Mouse (Mus musculus): ENCODE data around the gene Slc24a3. TPM values are rescaled to one million over a fixed set of nuclear protein-coding genes. Genes with fewer than 3 reads are reported as not detected.

Gene Slc24a3
- total RNA-seq (2015) (0.58 and 1.4 TPM in 2 replicates), total RNA-seq (2017) (0.70 and 1.1 TPM in 2 replicates)

DNA sequence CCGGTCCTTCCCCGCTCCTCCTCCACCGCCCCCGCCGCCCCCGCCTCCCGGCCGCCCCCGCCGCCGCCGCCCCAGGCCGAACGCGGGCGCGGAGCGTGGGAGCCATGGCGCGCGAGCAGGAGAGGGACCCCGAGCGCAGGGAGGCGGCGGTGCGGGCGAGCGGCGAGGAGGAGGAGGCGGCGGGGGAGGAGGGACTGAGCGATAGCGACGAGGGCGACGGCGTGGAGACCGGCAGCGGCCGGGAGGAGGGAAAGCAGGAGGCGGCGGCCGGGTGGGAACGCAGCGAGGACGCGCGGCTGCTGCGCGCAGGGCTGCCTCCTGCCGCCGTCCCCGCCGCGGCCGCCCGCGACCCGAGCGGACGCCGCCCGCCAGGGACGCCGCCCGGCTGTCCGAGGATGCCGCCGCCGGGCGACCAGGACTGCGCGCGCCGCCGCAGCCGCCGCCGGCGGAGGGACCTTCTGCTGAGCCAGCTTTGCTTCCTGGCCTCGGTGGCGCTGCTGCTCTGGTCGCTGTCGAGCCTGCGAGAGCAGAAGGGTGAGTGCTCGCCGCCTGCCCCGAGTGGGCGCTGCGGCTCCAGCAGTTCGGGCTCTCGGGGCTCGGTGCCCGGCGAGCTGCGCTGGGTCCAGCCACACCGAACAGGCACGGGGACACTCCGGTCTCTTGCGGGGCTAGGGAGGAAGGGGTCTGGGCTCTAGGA is at the start of gene Slc24a3:
Slc24a3 (plus strand) TSS at position 91 of the 697 bp plus-strand sequence.
- peak; percentile 88 for ATAC-seq (ENCODE audit: poor library complexity, severe bottlenecking)

DNA sequence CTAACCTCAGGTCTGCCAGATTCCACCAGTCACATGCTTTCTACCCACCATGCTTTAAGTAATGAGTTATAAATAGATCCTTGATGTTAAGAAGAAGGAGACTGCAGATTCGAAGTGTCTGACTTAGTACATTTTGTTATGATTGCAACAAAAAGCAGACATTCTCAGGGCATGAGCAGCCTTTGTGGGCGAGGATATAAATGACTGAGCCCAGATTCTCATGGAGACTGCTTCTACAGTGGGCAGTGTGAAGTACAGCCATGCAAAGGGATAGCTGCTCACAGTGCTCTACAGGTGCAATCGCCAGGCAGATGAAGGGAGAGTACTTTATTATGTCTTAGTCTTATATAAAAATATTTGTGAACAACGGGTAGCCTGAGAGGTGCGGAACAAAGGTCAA is 49.8 kb upstream of the Slc24a3 start:
- ATAC-seq (ENCODE audit: poor library complexity, severe bottlenecking): no peak

DNA sequence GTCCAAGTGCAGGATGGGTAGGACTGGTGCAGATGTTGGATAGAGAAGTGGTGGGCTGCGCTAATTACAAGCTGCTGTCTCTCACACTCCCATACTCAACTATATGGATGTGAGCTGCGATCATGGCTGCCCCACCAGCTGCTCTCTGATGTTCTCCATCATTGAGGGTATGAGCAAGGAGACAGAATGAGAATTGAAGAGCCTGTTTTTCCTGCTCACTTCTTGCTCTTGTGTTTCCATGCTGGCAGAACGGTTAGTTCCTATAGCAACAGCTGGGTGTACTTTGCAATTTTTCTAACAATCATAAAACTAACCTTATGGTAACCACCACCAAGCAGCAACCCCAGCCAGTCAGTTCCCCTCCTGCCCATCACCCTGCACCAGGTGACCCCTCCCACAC is 39.8 kb upstream of the Slc24a3 start:
- ATAC-seq (ENCODE audit: poor library complexity, severe bottlenecking): no peak

DNA sequence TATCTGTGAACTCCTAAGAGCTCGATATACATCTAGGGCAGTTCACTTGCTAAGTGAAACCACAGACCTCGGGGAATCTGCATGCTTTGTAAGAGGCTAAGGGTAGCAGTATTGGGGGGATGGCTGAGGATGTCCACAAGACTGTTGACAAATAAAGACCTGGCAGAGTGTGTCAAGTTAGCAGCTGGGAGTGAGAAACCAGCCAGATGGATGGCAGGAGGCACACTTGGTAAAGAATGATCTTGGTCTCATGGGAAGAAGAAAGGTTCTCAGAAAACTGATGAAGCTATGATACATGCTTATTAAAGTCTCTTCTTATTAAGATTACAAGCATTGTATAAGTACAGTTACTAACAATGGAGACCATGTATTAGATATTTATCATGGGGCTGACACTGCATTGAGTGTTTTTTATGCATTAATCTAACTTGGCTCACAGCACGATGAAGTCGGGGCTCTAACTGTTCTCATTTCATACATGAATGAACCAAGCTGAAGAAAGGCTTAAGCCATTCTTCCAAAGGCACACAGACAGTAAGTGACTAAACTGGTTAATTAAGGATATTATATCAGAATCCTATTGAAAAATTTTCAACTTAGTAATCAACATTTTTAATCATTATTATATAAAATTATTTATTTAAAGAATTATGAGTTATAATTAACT is 30.8 kb upstream of the Slc24a3 start:
- no peak for ATAC-seq (ENCODE audit: poor library complexity, severe bottlenecking)

- ATAC-seq (ENCODE audit: poor library complexity, severe bottlenecking): peak; percentile 82
Measured at GRCm38 (mm10) chr2:145150407-145150806, 17.1 kb upstream of the Slc24a3 start.

- peak; percentile 27 for ATAC-seq (ENCODE audit: poor library complexity, severe bottlenecking)
Measured at GRCm38 (mm10) chr2:145150821-145151220, 16.7 kb upstream of the Slc24a3 start.

GRCm38 (mm10) chr2:145152281-145152680 is 15.3 kb upstream of the Slc24a3 start:
- ATAC-seq (ENCODE audit: poor library complexity, severe bottlenecking): no peak

GRCm38 (mm10) chr2:145158972-145159371 is 8.6 kb upstream of the Slc24a3 start:
- no peak for ATAC-seq (ENCODE audit: poor library complexity, severe bottlenecking)

GRCm38 (mm10) chr2:145161046-145161700 is 6.4 kb upstream of the Slc24a3 start:
- ATAC-seq (ENCODE audit: poor library complexity, severe bottlenecking): peak; percentile 97

DNA sequence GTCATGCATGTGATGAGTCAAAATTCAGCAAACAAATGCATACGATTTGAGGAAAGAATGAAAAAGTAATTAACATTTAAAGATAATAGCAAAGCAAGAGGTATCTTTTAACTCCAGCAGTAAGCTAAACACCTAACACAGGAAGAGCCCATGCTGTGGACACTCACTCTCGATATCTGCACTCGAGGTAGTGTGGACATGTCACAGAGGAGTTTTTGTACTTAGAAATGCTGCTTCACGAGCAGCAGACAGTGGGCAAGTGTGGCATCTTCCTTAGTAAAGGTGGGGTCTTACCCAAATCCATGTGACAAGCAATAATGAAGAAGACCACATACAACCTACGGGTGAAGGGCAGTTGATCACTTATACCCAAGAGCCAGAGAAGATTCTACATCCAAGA is 3.5 kb upstream of the Slc24a3 start:
- no peak for ATAC-seq (ENCODE audit: poor library complexity, severe bottlenecking)

DNA sequence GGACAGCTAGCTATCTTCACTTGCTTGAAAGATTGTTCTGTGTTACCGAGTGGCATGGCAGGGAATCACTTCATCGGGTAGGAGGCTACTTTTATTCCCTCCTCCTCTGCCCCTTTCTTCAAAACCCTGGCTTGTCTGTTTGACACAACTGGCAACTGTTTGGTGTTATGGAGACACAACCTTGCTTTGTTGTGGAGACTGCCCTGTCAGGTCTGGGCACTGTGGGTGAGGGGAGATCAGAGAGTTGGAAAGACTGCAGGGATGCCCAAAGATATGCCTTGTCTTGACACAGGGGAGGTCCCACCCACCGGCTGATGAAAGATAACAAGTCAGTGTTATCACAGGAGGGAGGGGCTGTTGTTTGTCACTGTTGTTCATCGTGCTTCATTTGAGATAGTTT is 3.0 kb upstream of the Slc24a3 start:
- no peak for ATAC-seq (ENCODE audit: poor library complexity, severe bottlenecking)

GRCm38 (mm10) chr2:145165076-145165475 is 2.5 kb upstream of the Slc24a3 start:
- no peak for ATAC-seq (ENCODE audit: poor library complexity, severe bottlenecking)

GRCm38 (mm10) chr2:145165854-145166253 is 1.7 kb upstream of the Slc24a3 start:
- ATAC-seq (ENCODE audit: poor library complexity, severe bottlenecking): no peak

- peak; percentile 62 for ATAC-seq (ENCODE audit: poor library complexity, severe bottlenecking)
Measured at GRCm38 (mm10) chr2:145167051-145167663, 397 bp upstream of the Slc24a3 start.

DNA sequence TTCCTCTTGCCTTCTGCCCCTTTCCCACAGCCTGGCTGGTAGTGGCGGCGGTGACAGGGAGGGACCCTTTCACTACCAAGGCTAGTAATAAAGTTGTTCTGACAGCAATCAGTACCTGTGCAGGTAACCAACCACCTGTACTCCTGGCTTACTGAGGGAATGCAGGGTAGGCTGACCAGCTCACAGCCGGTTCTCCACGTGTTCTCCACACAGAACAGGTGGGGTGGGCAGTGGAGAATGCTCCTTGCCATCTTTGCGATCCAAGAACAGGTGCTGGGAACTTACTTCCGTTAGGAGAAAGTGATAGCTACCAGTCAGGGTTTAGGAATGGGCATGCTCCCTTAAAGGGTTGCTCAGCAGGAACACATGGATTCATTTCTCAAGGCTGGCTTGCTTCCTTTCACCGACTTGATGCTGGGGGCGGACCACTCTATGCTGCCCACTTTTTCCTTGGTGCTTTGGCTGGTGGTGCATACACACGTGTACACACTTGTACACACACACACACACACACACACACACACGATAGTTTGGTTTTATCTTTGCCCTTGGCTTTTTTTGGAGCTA is 934 bp downstream of the Slc24a3 start:
- no peak; the same call in 1 of the 2 replicates for ATAC-seq (ENCODE audit: poor library complexity, severe bottlenecking)

DNA sequence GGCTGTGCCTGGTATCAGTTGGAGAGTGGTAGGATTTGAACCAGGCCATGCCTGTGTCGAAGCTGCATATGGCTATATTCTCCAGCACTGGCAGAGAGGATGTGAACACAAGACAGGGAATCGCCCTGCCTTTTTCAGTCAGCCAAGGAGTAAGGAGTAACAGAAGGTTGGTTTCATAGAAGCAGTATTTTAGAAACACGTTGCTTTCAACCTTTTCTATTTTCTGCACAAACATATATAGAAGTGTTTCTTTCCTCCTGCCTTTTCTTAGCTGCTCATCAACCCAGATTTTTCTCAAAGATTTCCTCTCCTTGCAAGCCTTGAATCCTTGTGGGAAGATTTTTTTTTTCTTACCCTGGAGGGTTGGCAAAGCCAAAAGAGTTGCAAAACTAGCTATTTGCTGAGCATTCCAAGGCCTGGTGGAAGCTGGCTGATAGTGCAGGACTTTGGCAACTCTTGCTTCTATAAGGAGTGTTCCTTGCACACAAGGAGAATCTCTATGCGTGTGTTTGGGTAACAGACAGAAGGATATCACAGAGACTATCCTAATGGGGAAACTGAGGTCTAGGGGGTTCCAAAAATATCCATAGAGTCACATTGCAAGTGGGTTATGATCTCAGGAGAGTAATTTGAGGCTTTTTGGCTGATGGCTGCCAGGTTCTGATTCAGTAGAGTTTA is 5.6 kb downstream of the Slc24a3 start:
- no peak for ATAC-seq (ENCODE audit: poor library complexity, severe bottlenecking)

GRCm38 (mm10) chr2:145175036-145175435 is 7.5 kb downstream of the Slc24a3 start:
- no peak for ATAC-seq (ENCODE audit: poor library complexity, severe bottlenecking)

GRCm38 (mm10) chr2:145182410-145182809 is 14.9 kb downstream of the Slc24a3 start:
- no peak for ATAC-seq (ENCODE audit: poor library complexity, severe bottlenecking)

DNA sequence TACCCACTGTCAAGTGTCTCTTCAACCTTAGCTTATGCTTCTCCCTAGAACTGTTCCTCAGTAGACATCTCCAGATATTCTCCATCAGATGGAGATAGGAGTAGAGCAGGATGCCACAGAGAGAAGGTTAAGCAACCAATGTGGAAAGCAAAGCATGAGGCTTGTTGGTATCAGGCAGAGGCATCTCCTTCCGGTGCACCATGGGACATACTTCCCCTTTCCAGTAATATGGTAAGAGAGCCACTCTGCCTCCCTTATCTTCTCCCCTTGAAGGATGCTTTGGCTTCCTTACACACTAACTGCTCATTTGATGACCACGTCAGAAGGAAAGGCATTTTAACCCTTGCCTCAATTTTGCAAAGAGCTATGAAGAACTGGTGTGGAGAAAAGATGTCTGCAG is 21.3 kb downstream of the Slc24a3 start:
- peak; percentile 92 for ATAC-seq (ENCODE audit: poor library complexity, severe bottlenecking)

DNA sequence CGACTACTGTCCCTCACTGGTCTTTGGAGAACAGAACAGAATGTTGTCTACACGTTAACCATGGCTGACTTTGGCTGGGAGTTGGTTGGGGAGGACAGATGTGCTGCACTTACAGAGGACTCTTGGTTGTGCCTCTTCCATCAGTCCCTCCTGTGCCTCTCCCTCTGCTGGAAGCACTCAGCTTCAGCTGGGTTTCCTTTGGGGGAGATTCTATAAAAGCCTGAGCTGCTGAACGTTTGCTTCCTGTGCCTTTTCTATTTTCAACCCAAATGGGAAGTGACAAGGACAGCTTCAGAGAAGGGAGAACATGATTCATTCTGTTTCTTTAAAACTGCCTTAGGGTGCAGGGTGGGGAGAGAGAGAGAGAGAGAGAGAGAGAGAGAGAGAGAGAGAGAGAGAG is 28.5 kb downstream of the Slc24a3 start:
- ATAC-seq (ENCODE audit: poor library complexity, severe bottlenecking): no peak
